In genomic region chr16:94882111-94882510, GRCm38 (mm10) we compare ENCODE assay signal across 20 mouse cellular contexts.
A peak's percentile ranks its signal among the peaks of the same experiment; 100 is the strongest.
DNase-seq lines count a peak whose midpoint lies in the region; ATAC-seq and TF ChIP-seq lines count a peak whose summit lies in the region.
"Had no signal": no experiment of that assay in that cellular context is flagged by ENCODE, and none has a peak within 500 bp of the region (broad histone marks: within the 10 kb centered on the region; RNA-seq: fewer than 3 reads in every experiment).

No protein-coding gene starts in this region.

- TF ChIP-seq EP300 in heart, adult 2 months (IDR thresholded peaks at IDR 0.05; ENCODE audit: insufficient read depth, low read depth, low read length) = no peak

- no peaks in the 10 kb centered on the region for H3K79me2 ChIP-seq in heart, adult 2 months (replicated peaks; ENCODE audit: control insufficient read depth, insufficient read depth, low read length)

- no peaks in the 10 kb centered on the region for H3K4me1 ChIP-seq in kidney, embryonic 14.5 days (ENCODE audit: control insufficient read depth, insufficient read depth, low read length)
- no peaks in the 10 kb centered on the region for H3K4me1 ChIP-seq in kidney, adult 2 months (ENCODE audit: control insufficient read depth, insufficient read depth, low read length)
- no peaks in the 10 kb centered on the region for H3K4me1 ChIP-seq in forebrain, embryonic 14.5 days (ENCODE audit: control insufficient read depth, insufficient read depth, low read length)
- no peaks in the 10 kb centered on the region for H3K4me1 ChIP-seq in heart, adult 2 months (ENCODE audit: control insufficient read depth, insufficient read depth, low read length)
- H3K4me1 ChIP-seq: hindbrain, embryonic 12.5 days; liver, embryonic 13.5 days; megakaryocyte, embryonic 14.5 days; midbrain, embryonic 13.5 days had no signal

- TF ChIP-seq POLR2A in kidney, adult 2 months (IDR thresholded peaks at IDR 0.05; ENCODE audit: low read depth, low read length) = no peak
- TF ChIP-seq POLR2A in heart, adult 2 months (IDR thresholded peaks at IDR 0.05; ENCODE audit: insufficient read depth, low read depth, low read length) = no peak

- no peak for DNase-seq in kidney, adult 2 months
- DNase-seq in left cerebral cortex, adult 2 months (ENCODE audit: extremely low spot score in 1 of 2, low spot score in 2 of 2) = peak in 1 of 2 experiments; percentile 55
- DNase-seq in left cerebral cortex, postnatal 4 days = no peak
- DNase-seq in frontal cortex, postnatal 36 days (ENCODE audit: low spot score in 2 of 2) = peak; percentile 56 to 77
- peak; percentile 48 to 61 for DNase-seq in right cerebral cortex, postnatal 10 days (ENCODE audit: low spot score in 2 of 2)
- no peak for DNase-seq in forebrain, embryonic 14.5 days (ENCODE audit: low spot score)
- no peak for DNase-seq in heart, adult 2 months
- DNase-seq: adrenal gland, postnatal 14 days; cerebellum, adult 9-10 months; gastrocnemius, postnatal 36 days; kidney, adult 11 months; kidney, postnatal 36 days; liver, embryonic 13.5 days; lung, adult 2 months had no signal

- H3K27me3 ChIP-seq in kidney, embryonic 14.5 days (ENCODE audit: control insufficient read depth, insufficient read depth, low read length) = no peaks in the 10 kb centered on the region
- H3K27me3 ChIP-seq in kidney, adult 2 months (replicated peaks; ENCODE audit: control insufficient read depth, insufficient read depth, low read length) = no peaks in the 10 kb centered on the region
- no peaks in the 10 kb centered on the region for H3K27me3 ChIP-seq in forebrain, embryonic 14.5 days (replicated peaks; ENCODE audit: control insufficient read depth, insufficient read depth, low read length)
- H3K27me3 ChIP-seq in heart, adult 2 months (ENCODE audit: control insufficient read depth, insufficient read depth, low read length) = no peaks in the 10 kb centered on the region
- H3K27me3 ChIP-seq: embryonic facial prominence, embryonic 15.5 days; hindbrain, embryonic 12.5 days; liver, embryonic 13.5 days; midbrain, embryonic 13.5 days had no signal

- no peak overlapping the region for H3K4me2 ChIP-seq in kidney, embryonic 14.5 days (replicated peaks; ENCODE audit: low read depth, low read length)
- no peak overlapping the region for H3K4me2 ChIP-seq in forebrain, embryonic 14.5 days (ENCODE audit: low read length)
- H3K4me2 ChIP-seq: embryonic facial prominence, embryonic 15.5 days; hindbrain, embryonic 12.5 days; liver, embryonic 13.5 days; midbrain, embryonic 13.5 days had no signal

- 45% methylated on average over 7 of the region's 7 CpGs for WGBS in kidney, embryonic 14.5 days
- 53% methylated on average over 7 of the region's 7 CpGs for WGBS in kidney, adult 2 months
- 65% methylated on average over 7 of the region's 7 CpGs for WGBS in forebrain, embryonic 14.5 days
- 72% methylated on average over 7 of the region's 7 CpGs for WGBS in heart, adult 2 months

- peak; percentile 39; the same call in 1 of the 2 replicates for ATAC-seq in kidney, embryonic 14.5 days (ENCODE audit: low FRiP score, low TSS enrichment)
- ATAC-seq in forebrain, embryonic 14.5 days = no peak
- ATAC-seq: forebrain, embryonic 16.5 days; midbrain, embryonic 13.5 days had no signal

- no peak overlapping the region for H3K27ac ChIP-seq in kidney, embryonic 14.5 days (ENCODE audit: low read depth, low read length)
- no peak overlapping the region for H3K27ac ChIP-seq in kidney, adult 2 months (ENCODE audit: insufficient read depth, low read depth, low read length)
- H3K27ac ChIP-seq in left cerebral cortex, adult 2 months = peak overlapping the region; percentile 85
- H3K27ac ChIP-seq in forebrain, embryonic 14.5 days (ENCODE audit: low read depth, low read length) = no peak overlapping the region
- no peak overlapping the region for H3K27ac ChIP-seq in heart, adult 2 months
- H3K27ac ChIP-seq: embryonic facial prominence, embryonic 15.5 days; hindbrain, embryonic 12.5 days; liver, embryonic 13.5 days; midbrain, embryonic 13.5 days had no signal

- no peaks in the 10 kb centered on the region for H3K9me3 ChIP-seq in kidney, embryonic 14.5 days (ENCODE audit: control insufficient read depth, low read length)
- H3K9me3 ChIP-seq in forebrain, embryonic 14.5 days (replicated peaks; ENCODE audit: control insufficient read depth, low read length) = no peaks in the 10 kb centered on the region
- H3K9me3 ChIP-seq: embryonic facial prominence, embryonic 15.5 days; hindbrain, embryonic 12.5 days; liver, embryonic 13.5 days; megakaryocyte, embryonic 14.5 days; midbrain, embryonic 13.5 days had no signal

- no peak overlapping the region for H3K4me3 ChIP-seq in kidney, embryonic 14.5 days (ENCODE audit: low read length)
- no peak overlapping the region for H3K4me3 ChIP-seq in kidney, adult 2 months (ENCODE audit: insufficient read depth, low read depth, low read length)
- H3K4me3 ChIP-seq in left cerebral cortex, adult 2 months = no peak overlapping the region
- H3K4me3 ChIP-seq in forebrain, embryonic 14.5 days (ENCODE audit: low read depth, low read length) = no peak overlapping the region
- H3K4me3 ChIP-seq in heart, adult 2 months = no peak overlapping the region
- H3K4me3 ChIP-seq: embryonic facial prominence, embryonic 15.5 days; hindbrain, embryonic 12.5 days; liver, embryonic 13.5 days; megakaryocyte, embryonic 14.5 days; midbrain, embryonic 13.5 days had no signal

- intact Hi-C loops in left cerebral cortex, adult 2 months (cut with DNase I) = loop anchor here (2.0 to 5.0 kb wide), 3 partner anchors 51 to 99 kb away; no protein-coding TSS in a partner anchor
- intact Hi-C loops in left cerebral cortex, postnatal 4 days (cut with DNase I) = no loop called here
- intact Hi-C loops in heart, adult 2 months (cut with DNase I) = no loop called here

- TF ChIP-seq CTCF in kidney, adult 2 months (conservative IDR thresholded peaks at IDR 0.05; ENCODE audit: insufficient read depth, insufficient read length, low read depth, low read length) = no peak
- TF ChIP-seq CTCF in left cerebral cortex, adult 2 months (IDR thresholded peaks at IDR 0.05) = no peak
- TF ChIP-seq CTCF in heart, adult 2 months (IDR thresholded peaks at IDR 0.05) = no peak

- H3K36me3 ChIP-seq in kidney, embryonic 14.5 days (ENCODE audit: control insufficient read depth, insufficient read depth, low read length) = no peaks in the 10 kb centered on the region
- no peaks in the 10 kb centered on the region for H3K36me3 ChIP-seq in kidney, adult 2 months (ENCODE audit: control insufficient read depth, insufficient read depth, low read length)
- H3K36me3 ChIP-seq in forebrain, embryonic 14.5 days (ENCODE audit: control insufficient read depth, insufficient read depth, low read length) = no peaks in the 10 kb centered on the region
- no peaks in the 10 kb centered on the region for H3K36me3 ChIP-seq in heart, adult 2 months (ENCODE audit: control insufficient read depth, insufficient read depth, low read length)
- H3K36me3 ChIP-seq: embryonic facial prominence, embryonic 15.5 days; hindbrain, embryonic 12.5 days; liver, embryonic 13.5 days; midbrain, embryonic 13.5 days had no signal

- no peak overlapping the region for H3K9ac ChIP-seq in kidney, embryonic 14.5 days (ENCODE audit: low read depth, low read length)
- H3K9ac ChIP-seq in forebrain, embryonic 14.5 days (ENCODE audit: low read length) = no peak overlapping the region
- no peak overlapping the region for H3K9ac ChIP-seq in heart, adult 2 months (ENCODE audit: low read depth, low read length)
- H3K9ac ChIP-seq: embryonic facial prominence, embryonic 15.5 days; hindbrain, embryonic 12.5 days; liver, embryonic 13.5 days; midbrain, embryonic 13.5 days had no signal

Comparison
In these comparisons a context has a peak if more than half of its experiments do, and no peak if none do; other contexts are left out.
1. DNase-seq: peak in frontal cortex, postnatal 36 days (2 of 2) and right cerebral cortex, postnatal 10 days (2 of 2); none in kidney, adult 2 months (single experiment), left cerebral cortex, postnatal 4 days (single experiment), forebrain, embryonic 14.5 days (single experiment) and heart, adult 2 months (0 of 2).